Mouse (Mus musculus) intestine, embryonic 16.5 days (tissue): ENCODE measurements around the gene Ddx59. TPM values are rescaled to one million over a fixed set of nuclear protein-coding genes. Genes with fewer than 3 reads are reported as not detected.

Experiments
- ATAC-seq: fragments of 200-750 bp; cut with Nextera tagmentation; 2 replicates; pipeline ENCODE4 v1.8.0; 2017; ENCODE audit warnings: moderate TSS enrichment, moderate library complexity
- H3K27ac ChIP-seq: fragments of 300-500 bp; sonication (generic); 2 replicates; pipeline ENCODE4 v1.5.1; 2014; ENCODE audit warnings: mild to moderate bottlenecking, low read length
- H3K27me3 ChIP-seq: fragments of 300-500 bp; sonication (generic); replicated peaks from 2 replicates; pipeline ENCODE4 v1.6.1; 2014; ENCODE audit warnings: low read length, control low read depth, mixed read lengths; ENCODE audit not compliant: control insufficient read depth, insufficient read depth
- H3K36me3 ChIP-seq: fragments of 300-500 bp; sonication (generic); 2 replicates; pipeline ENCODE4 v1.6.1; 2014; ENCODE audit warnings: low read length, control low read depth; ENCODE audit not compliant: control insufficient read depth, insufficient read depth
- H3K4me1 ChIP-seq: fragments of 300-500 bp; sonication (generic); 2 replicates; pipeline ENCODE4 v1.6.1; 2014; ENCODE audit warnings: low read length, control low read depth, mixed read lengths; ENCODE audit not compliant: control insufficient read depth, insufficient read depth
- H3K4me2 ChIP-seq: fragments of 300-500 bp; sonication (generic); 2 replicates; pipeline ENCODE4 v1.6.1; 2014; ENCODE audit warnings: low read depth, low read length, control low read depth
- H3K4me3 ChIP-seq: fragments of 300-500 bp; sonication (generic); 2 replicates; pipeline ENCODE4 v1.5.1; 2014; ENCODE audit warnings: mild to moderate bottlenecking, low read length
- H3K9ac ChIP-seq: fragments of 300-500 bp; sonication (generic); 2 replicates; pipeline ENCODE4 v1.6.1; 2014; ENCODE audit warnings: low read depth, low read length
- H3K9me3 ChIP-seq: fragments of 300-500 bp; sonication (generic); 2 replicates; pipeline ENCODE4 v1.6.1; 2016; ENCODE audit warnings: low read length, control low read depth; ENCODE audit not compliant: control insufficient read depth
- WGBS: fragments of 180-500 bp; shearing (Covaris S2); extraction: QIAGEN DNeasy Blood & Tissue Kit; methylation state at CpG from one replicate; pipeline ENCODE4 v1.1.7; 2014; 5-methylcytosine and 5-hydroxymethylcytosine counted together
- polyA plus RNA-seq: library from polyadenylated mRNA; unstranded; fragments of >200 nt; fragmentation: Nextera tagmentation; extraction: Ambion mirVana; gene quantifications from 2 replicates; pipeline ENCODE4 v1.2.1, GENCODE M21; 2015

Gene Ddx59
- polyA plus RNA-seq, 1 experiment from 2014 or later: 12.3 TPM

DNA sequence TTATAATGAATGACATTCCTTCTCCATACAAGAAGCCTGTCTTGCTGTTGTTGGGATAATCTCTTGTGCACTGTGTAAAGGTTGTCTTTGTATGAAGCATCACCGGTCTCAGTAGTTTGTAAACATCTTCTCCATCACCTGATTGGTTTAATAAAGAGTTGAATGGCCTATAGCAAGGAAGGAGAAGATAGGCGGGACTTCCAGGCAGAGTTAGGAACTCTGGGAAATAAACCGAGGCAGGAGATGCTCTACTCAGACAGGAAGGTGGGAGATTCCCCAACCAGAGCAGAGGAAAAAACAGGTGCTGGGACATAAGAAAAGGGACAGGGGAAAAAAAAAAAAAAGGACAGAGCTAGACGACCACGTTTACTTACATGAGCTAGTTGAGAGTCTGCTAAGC, 20.0 kb upstream of the Ddx59 start:
- no peak for ATAC-seq
- Histone ChIP-seq H3K27me3 (no peaks in the 10 kb centered on the region), H3K36me3 (no peaks in the 10 kb centered on the region), H3K4me3 (no peak overlapping the region), H3K9ac (no peak overlapping the region), H3K4me1 (no peaks in the 10 kb centered on the region), H3K9me3 (no peaks in the 10 kb centered on the region), H3K27ac (no peak overlapping the region), H3K4me2 (no peak overlapping the region)
- WGBS: 42% methylated on average over 5 of the region's 5 CpGs

DNA sequence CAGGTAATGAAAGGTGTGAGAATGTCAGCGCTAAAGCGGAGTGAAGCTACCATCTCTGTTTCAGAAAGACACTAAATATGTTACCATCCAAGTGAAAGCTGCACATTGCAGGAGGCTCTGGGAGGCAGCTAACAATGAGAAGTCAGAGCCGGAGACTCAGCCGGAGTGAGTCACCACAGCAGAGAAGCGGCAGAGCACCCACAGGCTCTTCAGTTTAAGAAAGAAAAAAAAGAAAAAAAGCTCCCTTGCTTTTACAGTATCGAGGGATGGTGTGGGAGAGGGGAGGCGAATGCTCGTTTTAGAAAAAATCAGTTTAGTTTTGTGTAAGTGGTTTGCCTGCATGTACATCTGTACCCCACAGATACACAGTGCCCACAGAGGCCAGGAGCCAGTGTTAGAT, 13.8 kb upstream of the Ddx59 start:
- WGBS: 76% methylated on average over 8 of the region's 8 CpGs
- no peak for ATAC-seq
- Histone ChIP-seq H3K4me2 (no peak overlapping the region), H3K9me3 (no peaks in the 10 kb centered on the region), H3K27me3 (no peaks in the 10 kb centered on the region), H3K36me3 (no peaks in the 10 kb centered on the region), H3K4me3 (no peak overlapping the region), H3K27ac (no peak overlapping the region), H3K4me1 (no peaks in the 10 kb centered on the region), H3K9ac (no peak overlapping the region)

DNA sequence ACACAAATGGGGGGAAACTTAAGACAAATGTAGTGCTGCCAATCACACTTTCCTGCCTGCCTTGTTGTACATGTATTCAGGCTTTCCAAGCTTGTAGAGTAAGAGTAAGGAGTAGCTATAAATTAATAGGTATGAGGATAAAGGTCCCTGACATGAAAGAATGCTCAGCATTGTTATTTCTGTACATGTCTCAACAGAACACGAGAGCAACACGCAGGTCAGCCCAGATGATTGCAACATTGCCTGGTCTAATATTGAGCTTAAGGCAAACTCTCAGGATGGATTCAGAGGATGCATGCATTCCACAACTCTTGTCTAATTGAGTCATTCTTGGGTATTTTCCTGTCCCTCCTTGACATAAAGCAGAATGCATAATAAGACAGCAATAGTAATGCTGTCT, 5.4 kb upstream of the Ddx59 start:
- 87% methylated on average over 2 of the region's 2 CpGs for WGBS
- Histone ChIP-seq H3K4me3 (no peak overlapping the region), H3K9ac (no peak overlapping the region), H3K9me3 (no peaks in the 10 kb centered on the region), H3K4me2 (no peak overlapping the region), H3K36me3 (no peaks in the 10 kb centered on the region), H3K27ac (no peak overlapping the region), H3K27me3 (no peaks in the 10 kb centered on the region), H3K4me1 (no peaks in the 10 kb centered on the region)
- no peak for ATAC-seq

DNA sequence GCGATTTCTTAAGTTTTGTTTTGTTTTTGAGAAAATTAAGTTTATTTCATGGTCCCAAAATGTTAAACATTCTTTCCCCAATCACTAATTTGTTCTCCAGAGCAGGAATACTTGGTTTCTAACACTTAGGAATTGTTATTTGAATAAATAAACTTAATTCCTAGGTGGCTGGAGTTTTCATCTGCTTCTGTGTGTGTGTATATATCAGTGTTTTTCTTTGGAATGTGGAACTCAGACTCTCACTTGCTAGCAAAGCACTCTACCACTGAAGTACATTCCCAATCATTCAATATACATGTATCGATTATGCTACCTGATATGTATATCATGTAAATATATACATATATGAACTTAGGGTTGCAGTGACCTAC, 670 bp downstream of the Ddx59 start:
- Histone ChIP-seq H3K9ac (no peak overlapping the region), H3K36me3 (no peaks in the 10 kb centered on the region), H3K27me3 (no peaks in the 10 kb centered on the region), H3K4me1 (peaks cover 4% of the 10 kb centered on the region; the same call in 1 of the 2 replicates), H3K9me3 (no peaks in the 10 kb centered on the region), H3K4me2 (peak overlapping the region; percentile 44; the same call in 1 of the 2 replicates), H3K27ac (no peak overlapping the region), H3K4me3 (peak overlapping the region; percentile 79)
- no peak for ATAC-seq
- WGBS: 42% methylated on average over 2 of the region's 2 CpGs

GRCm38 (mm10) chr1:136418393-136418792, 3.3 kb downstream of the Ddx59 start:
- Histone ChIP-seq H3K9ac (no peak overlapping the region), H3K4me3 (no peak overlapping the region), H3K4me2 (no peak overlapping the region), H3K9me3 (no peaks in the 10 kb centered on the region), H3K4me1 (peaks cover 4% of the 10 kb centered on the region; the same call in 1 of the 2 replicates), H3K36me3 (no peaks in the 10 kb centered on the region), H3K27me3 (no peaks in the 10 kb centered on the region), H3K27ac (no peak overlapping the region)
- ATAC-seq: no peak
- 95% methylated on average over 6 of the region's 6 CpGs for WGBS

- Histone ChIP-seq H3K9me3 (no peaks in the 10 kb centered on the region), H3K36me3 (no peaks in the 10 kb centered on the region), H3K27me3 (no peaks in the 10 kb centered on the region), H3K4me1 (0 out of 2 replicates have a peak, but pooled peaks cover 4% of the 10 kb centered on the region), H3K4me3 (no peak overlapping the region), H3K4me2 (no peak overlapping the region), H3K27ac (no peak overlapping the region), H3K9ac (no peak overlapping the region)
- ATAC-seq: peak; percentile 50
- 77% methylated on average over 11 of the region's 11 CpGs for WGBS
Observed at GRCm38 (mm10) chr1:136427166-136427969, 12.3 kb downstream of the Ddx59 start.

DNA sequence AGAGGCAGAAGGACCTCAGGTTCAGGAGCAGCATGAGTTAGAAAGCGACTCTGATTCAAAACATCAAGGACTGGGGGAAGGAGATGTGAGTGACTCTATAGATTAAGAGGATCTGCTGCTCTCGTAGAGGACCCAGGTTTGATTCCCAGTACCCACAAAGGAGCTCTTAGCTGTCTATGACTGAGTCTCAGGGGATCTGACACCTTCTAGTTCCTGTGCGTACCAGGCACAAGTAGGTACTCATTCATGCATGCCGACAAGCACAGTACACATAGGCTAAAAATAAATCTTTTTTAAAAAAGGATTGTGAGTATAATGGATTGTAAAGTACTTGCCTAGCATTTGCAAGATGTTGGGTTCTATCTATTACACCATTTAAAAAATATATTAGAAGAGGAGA, 13.9 kb downstream of the Ddx59 start:
- no peaks in the 10 kb centered on the region for H3K27me3 ChIP-seq
- H3K27ac ChIP-seq: no peak overlapping the region
- H3K4me3 ChIP-seq: no peak overlapping the region
- ATAC-seq: no peak
- WGBS: 87% methylated on average over 4 of the region's 4 CpGs
- 0 out of 2 replicates have a peak, but pooled peaks cover 4% of the 10 kb centered on the region for H3K4me1 ChIP-seq
- no peak overlapping the region for H3K9ac ChIP-seq
- H3K4me2 ChIP-seq: no peak overlapping the region
- no peaks in the 10 kb centered on the region for H3K36me3 ChIP-seq
- no peaks in the 10 kb centered on the region for H3K9me3 ChIP-seq

- H3K4me1 ChIP-seq: 0 out of 2 replicates have a peak, but pooled peaks cover 4% of the 10 kb centered on the region
- H3K9me3 ChIP-seq: no peaks in the 10 kb centered on the region
- no peaks in the 10 kb centered on the region for H3K36me3 ChIP-seq
- WGBS: 62% methylated on average over 7 of the region's 7 CpGs
- H3K4me2 ChIP-seq: no peak overlapping the region
- H3K27ac ChIP-seq: no peak overlapping the region; the same call in 1 of the 2 replicates
- no peak overlapping the region for H3K9ac ChIP-seq
- H3K27me3 ChIP-seq: no peaks in the 10 kb centered on the region
- no peak for ATAC-seq
- no peak overlapping the region for H3K4me3 ChIP-seq
Observed at GRCm38 (mm10) chr1:136430126-136430818, 15.2 kb downstream of the Ddx59 start.

DNA sequence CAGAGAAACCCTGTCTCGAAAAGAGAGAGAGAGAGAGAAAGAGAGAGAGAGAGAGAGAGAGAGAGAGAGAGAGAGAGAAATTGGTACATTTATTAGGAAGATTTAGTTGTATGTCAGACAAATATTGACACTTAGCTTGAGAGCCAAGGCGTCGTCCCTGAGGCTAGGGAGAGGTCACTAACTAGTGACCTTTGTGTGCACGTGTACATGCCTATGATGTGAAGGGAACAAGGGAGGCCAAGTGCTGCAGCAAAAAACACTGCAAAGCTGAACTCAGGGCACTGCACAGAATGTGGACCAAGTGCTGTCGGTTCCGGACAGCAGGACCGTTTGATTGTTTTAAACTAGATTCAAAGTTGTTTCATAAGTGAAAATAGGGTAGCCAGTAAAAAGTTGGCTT, 25.7 kb downstream of the Ddx59 start:
- no peak for ATAC-seq

More for the DNA sequence above, 25.7 kb downstream of the Ddx59 start:
- 84% methylated on average over 7 of the region's 7 CpGs for WGBS
- Histone ChIP-seq H3K4me2 (no peak overlapping the region), H3K27me3 (no peaks in the 10 kb centered on the region), H3K36me3 (no peaks in the 10 kb centered on the region), H3K4me1 (0 out of 2 replicates have a peak, but pooled peaks cover 2% of the 10 kb centered on the region), H3K27ac (no peak overlapping the region), H3K9ac (no peak overlapping the region), H3K9me3 (no peaks in the 10 kb centered on the region), H3K4me3 (no peak overlapping the region)
